Mouse (Mus musculus) megakaryocyte progenitor cell, adult 5-6 weeks (primary cell): ENCODE measurements around the gene Rnase4. TPM values are rescaled to one million over a fixed set of nuclear protein-coding genes. Genes with fewer than 3 reads are reported as not detected.

Experiments used
- total RNA-seq, 2 experiments: library from RNA; stranded (forward) in 1 of 2; stranded (reverse) in 1 of 2; fragments of 157-497, 149-512 nt in 1 of 2; fragments of 200-1000 nt in 1 of 2; gene quantifications; 2 replicates each; pipeline versions ENCODE4 v1.2.3 to v1.2.4; 2015 to 2017

Rnase4 gene
- total RNA-seq, 2 experiments from 2014 or later, result 1.7 to 7.1 TPM

Other genes starting within 250 kb of the Rnase4 start
- 32.3 and 37.7 TPM in 2 replicates for gene Tep1, start 220.5 kb upstream of the Rnase4 start, total RNA-seq (2015)
- 8.4 and 21.0 TPM in 2 replicates for gene Tep1, start 220.5 kb upstream of the Rnase4 start, total RNA-seq (2017)
- 0.10 TPM in 1 of 2 replicates, not detected in the other for gene Klhl33, start 193.6 kb upstream of the Rnase4 start, total RNA-seq (2015)
- gene Klhl33, start 193.6 kb upstream of the Rnase4 start, total RNA-seq (2017), result 0.25 and 0.37 TPM in 2 replicates
- 116 and 117 TPM in 2 replicates for gene Osgep, start 166.2 kb upstream of the Rnase4 start, total RNA-seq (2015)
- 117 and 125 TPM in 2 replicates for gene Osgep, start 166.2 kb upstream of the Rnase4 start, total RNA-seq (2017)
- 246 and 285 TPM in 2 replicates for gene Apex1, start 166.1 kb upstream of the Rnase4 start, total RNA-seq (2015)
- gene Apex1, start 166.1 kb upstream of the Rnase4 start, total RNA-seq (2017), result 189 and 223 TPM in 2 replicates
- 47.0 and 58.0 TPM in 2 replicates for gene Pip4p1, start 160.2 kb upstream of the Rnase4 start, total RNA-seq (2015)
- gene Pip4p1, start 160.2 kb upstream of the Rnase4 start, total RNA-seq (2017), result 10.4 and 17.9 TPM in 2 replicates
- gene Pnp, start 160.0 kb upstream of the Rnase4 start, total RNA-seq (2015), result 388 TPM in 2 replicates
- gene Pnp, start 160.0 kb upstream of the Rnase4 start, total RNA-seq (2017), result 201 and 203 TPM in 2 replicates
- 24.4 TPM in 1 of 2 replicates, not detected in the other for gene Gm49342, start 146.6 kb upstream of the Rnase4 start, total RNA-seq (2015)
- 144 and 168 TPM in 2 replicates for gene Gm49342, start 146.6 kb upstream of the Rnase4 start, total RNA-seq (2017)
- 11.0 and 16.1 TPM in 2 replicates for gene Pnp2, start 135.1 kb upstream of the Rnase4 start, total RNA-seq (2015)
- gene Pnp2, start 135.1 kb upstream of the Rnase4 start, total RNA-seq (2017), result 6.0 and 8.1 TPM in 2 replicates
- 0.78 and 3.3 TPM in 2 replicates for gene Rnase10, start 83.3 kb upstream of the Rnase4 start, total RNA-seq (2015)
- 0.64 and 5.2 TPM in 2 replicates for gene Rnase10, start 83.3 kb upstream of the Rnase4 start, total RNA-seq (2017)
- not detected in 2 replicates for gene Rnase9, start 49.2 kb upstream of the Rnase4 start, total RNA-seq (2015)
- not detected in 2 replicates for gene Rnase9, start 49.2 kb upstream of the Rnase4 start, total RNA-seq (2017)
- gene Rnase11, start 40.9 kb upstream of the Rnase4 start, total RNA-seq (2015), result not detected in 2 replicates
- gene Rnase11, start 40.9 kb upstream of the Rnase4 start, total RNA-seq (2017), result not detected in 2 replicates
- 6.2 and 8.9 TPM in 2 replicates for gene Rnase12, start 33.4 kb upstream of the Rnase4 start, total RNA-seq (2015)
- gene Rnase12, start 33.4 kb upstream of the Rnase4 start, total RNA-seq (2017), result 4.9 and 5.0 TPM in 2 replicates
- not detected in 2 replicates for gene Olfr750, start 16.6 kb upstream of the Rnase4 start, total RNA-seq (2015)
- not detected in 2 replicates for gene Olfr750, start 16.6 kb upstream of the Rnase4 start, total RNA-seq (2017)
- gene Ang, start 73 bp downstream of the Rnase4 start, total RNA-seq (2015), result 1.8 and 2.0 TPM in 2 replicates
- gene Ang, start 73 bp downstream of the Rnase4 start, total RNA-seq (2017), result 1.3 and 1.4 TPM in 2 replicates
- gene Eddm3b, start 23.3 kb downstream of the Rnase4 start, total RNA-seq (2015), result not detected in 2 replicates
- gene Eddm3b, start 23.3 kb downstream of the Rnase4 start, total RNA-seq (2017), result not detected in 2 replicates
- gene Rnase6, start 32.8 kb downstream of the Rnase4 start, total RNA-seq (2015), result 9.2 and 14.6 TPM in 2 replicates
- gene Rnase6, start 32.8 kb downstream of the Rnase4 start, total RNA-seq (2017), result 20.7 and 22.2 TPM in 2 replicates
- gene Rnase1, start 55.7 kb downstream of the Rnase4 start, total RNA-seq (2015), result not detected in 2 replicates
- not detected in 2 replicates for gene Rnase1, start 55.7 kb downstream of the Rnase4 start, total RNA-seq (2017)
- gene Rnase2b, start 71.2 kb downstream of the Rnase4 start, total RNA-seq (2015), result not detected in 2 replicates
- not detected in 2 replicates for gene Rnase2b, start 71.2 kb downstream of the Rnase4 start, total RNA-seq (2017)
- not detected in 2 replicates for gene Ang2, start 108.1 kb downstream of the Rnase4 start, total RNA-seq (2015)
- not detected in 2 replicates for gene Ang2, start 108.1 kb downstream of the Rnase4 start, total RNA-seq (2017)
- gene Ear14, start 112.3 kb downstream of the Rnase4 start, total RNA-seq (2015), result not detected in 2 replicates
- not detected in 2 replicates for gene Ear14, start 112.3 kb downstream of the Rnase4 start, total RNA-seq (2017)
- not detected in 2 replicates for gene Rnase2a, start 165.0 kb downstream of the Rnase4 start, total RNA-seq (2015)
- not detected in 2 replicates for gene Rnase2a, start 165.0 kb downstream of the Rnase4 start, total RNA-seq (2017)